Mouse (Mus musculus) embryonic facial prominence, embryonic 11.5 days (tissue): ENCODE data around the gene Rras. TPM values are rescaled to one million over a fixed set of nuclear protein-coding genes. Genes with fewer than 3 reads are reported as not detected.

Experiments
- ATAC-seq: fragments of 200-750 bp; cut with Nextera tagmentation; replicated peaks from 2 replicates; pipeline ENCODE4 v1.8.0; 2017; ENCODE audit warnings: low read depth; ENCODE audit not compliant: insufficient number of reproducible peaks, low FRiP score, low TSS enrichment
- DNase-seq: peaks from one replicate; pipeline ENCODE4 v3.0.0-alpha.2; 2015; ENCODE audit warnings: low spot score
- H3K27ac ChIP-seq: fragments of 300-500 bp; sonication (generic); replicated peaks from 2 replicates; pipeline ENCODE4 v1.5.1; 2014; ENCODE audit warnings: mild to moderate bottlenecking, low read depth, low read length, control low read depth
- H3K27me3 ChIP-seq: fragments of 300-500 bp; sonication (generic); 2 replicates; pipeline ENCODE4 v1.6.1; 2014; ENCODE audit warnings: mild to moderate bottlenecking, low read length, moderate library complexity, mixed read lengths; ENCODE audit not compliant: control insufficient read depth, insufficient read depth
- H3K36me3 ChIP-seq: fragments of 300-500 bp; sonication (generic); replicated peaks from 2 replicates; pipeline ENCODE4 v1.6.1; 2014; ENCODE audit warnings: low read depth, mild to moderate bottlenecking, low read length, moderate library complexity, mixed read lengths; ENCODE audit not compliant: control insufficient read depth, insufficient read depth
- H3K4me1 ChIP-seq: fragments of 300-500 bp; sonication (generic); 2 replicates; pipeline ENCODE4 v1.6.1; 2014; ENCODE audit warnings: low read length, mixed read lengths; ENCODE audit not compliant: control insufficient read depth, insufficient read depth
- H3K4me2 ChIP-seq: fragments of 300-500 bp; sonication (generic); 2 replicates; pipeline ENCODE4 v1.6.1; 2014; ENCODE audit warnings: low read depth, mild to moderate bottlenecking, control low read depth, low read length, moderate library complexity
- H3K4me3 ChIP-seq: fragments of 300-500 bp; sonication (generic); 2 replicates; pipeline ENCODE4 v1.5.1; 2014; ENCODE audit warnings: low read depth, low read length, control low read depth
- H3K9ac ChIP-seq: fragments of 300-500 bp; sonication (generic); replicated peaks from 2 replicates; pipeline ENCODE4 v1.6.1; 2014; ENCODE audit warnings: mild to moderate bottlenecking, control low read depth, low read length
- H3K9me3 ChIP-seq: fragments of 300-500 bp; sonication (generic); replicated peaks from 2 replicates; pipeline ENCODE4 v1.6.1; 2016; ENCODE audit warnings: mild to moderate bottlenecking, low read length, inconsistent platforms, mixed read lengths; ENCODE audit not compliant: control insufficient read depth
- whole genome bisulfite sequencing: fragments of 180-500 bp; shearing (Covaris S2); extraction: QIAGEN DNeasy Blood & Tissue Kit; methylation state at CpG from one replicate; pipeline ENCODE4 v1.1.7; 2014; 5-methylcytosine and 5-hydroxymethylcytosine counted together
- polyA plus RNA-seq: library from polyadenylated mRNA; unstranded; fragments of >200 nt; fragmentation: Nextera tagmentation; extraction: Ambion mirVana; gene quantifications from 2 replicates; pipeline ENCODE4 v1.2.1, GENCODE M21; 2014

Rras gene
- polyA plus RNA-seq, 1 experiment from 2014 or later = 18.5 TPM

DNA sequence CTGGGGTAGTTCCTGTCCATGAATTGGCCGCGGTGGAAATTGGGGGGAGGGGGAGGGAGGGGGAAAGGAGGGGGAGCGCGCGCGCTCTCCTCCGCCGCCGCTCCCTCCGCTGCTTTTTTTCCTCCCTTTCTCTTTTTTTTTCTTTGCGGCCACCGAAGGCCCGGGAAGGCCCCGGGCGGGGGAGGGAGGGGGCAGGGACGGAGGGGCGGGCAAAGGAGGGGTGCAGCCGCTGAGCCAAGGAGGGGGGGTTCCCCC, 35.0 kb downstream of the Rras start, which contains the start of gene Prr12:
Gene Prr12 (minus strand): TSS at position 20 of the 255 bp plus-strand sequence.
- WGBS = 0% methylated on average over 9 of the region's 18 CpGs
- Histone ChIP-seq H3K27ac (peak within 1 kb of the TSS; percentile 100), H3K36me3 (peaks cover 22% of the 10 kb centered on the region), H3K9me3 (no peaks in the 10 kb centered on the region), H3K4me1 (peaks cover 5% of the 10 kb centered on the region; the same call in 1 of the 2 replicates), H3K4me3 (peak within 1 kb of the TSS; percentile 92), H3K27me3 (no peaks in the 10 kb centered on the region), H3K9ac (peak within 1 kb of the TSS; percentile 95), H3K4me2 (peak within 1 kb of the TSS; percentile 94)
- ATAC-seq (no peak), DNase-seq (peak; percentile 74)

DNA sequence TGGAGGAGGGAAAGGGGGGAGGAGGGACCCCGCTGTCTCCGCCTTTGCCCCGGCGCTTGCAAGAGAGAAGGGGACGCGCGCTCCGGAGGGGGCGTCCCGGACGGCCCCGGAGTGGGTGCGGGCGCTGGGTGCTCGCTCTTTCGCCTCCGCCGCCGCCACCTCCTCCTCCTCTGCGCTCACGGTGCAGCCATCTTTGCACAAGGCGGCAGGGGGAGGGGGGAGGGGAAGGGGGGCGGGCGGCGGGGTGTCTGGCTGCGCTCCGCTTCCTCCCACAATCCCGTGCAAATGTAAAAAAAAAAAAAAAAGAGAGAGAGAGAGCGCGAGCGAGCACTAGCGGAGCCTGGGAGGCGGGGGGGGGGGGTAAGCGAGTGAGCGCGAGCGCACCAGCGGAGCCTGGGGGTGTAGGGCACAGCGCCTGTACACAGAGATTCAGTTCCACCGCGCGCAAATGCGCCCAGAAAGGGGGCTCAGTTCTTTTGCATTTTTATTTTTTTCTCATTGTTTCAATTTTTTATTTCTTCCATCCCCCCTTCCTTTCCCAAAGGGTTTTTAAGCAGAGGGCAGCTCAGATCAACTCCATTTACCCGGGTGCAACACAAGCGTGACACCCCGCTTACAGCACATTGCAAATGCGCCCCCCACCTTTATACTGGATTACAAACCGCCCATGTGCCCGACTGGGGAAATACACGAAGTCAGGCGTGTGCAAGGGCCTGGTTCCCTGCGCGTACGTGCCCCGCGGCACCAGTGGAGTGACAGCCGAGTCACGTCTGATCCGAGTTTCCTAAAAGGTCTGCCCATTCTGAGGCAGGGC, 35.6 kb downstream of the Rras start:
- Histone ChIP-seq H3K36me3 (peaks cover 17% of the 10 kb centered on the region), H3K27me3 (no peaks in the 10 kb centered on the region), H3K9ac (peak overlapping the region; percentile 95), H3K9me3 (no peaks in the 10 kb centered on the region), H3K27ac (peak overlapping the region; percentile 100), H3K4me2 (peak overlapping the region; percentile 94), H3K4me3 (peak overlapping the region; percentile 92), H3K4me1 (peaks cover 5% of the 10 kb centered on the region; the same call in 1 of the 2 replicates)
- peak; percentile 53 for ATAC-seq
- DNase-seq = peak; percentile 85
- under 1% methylated on average over 30 of the region's 59 CpGs for WGBS

DNA sequence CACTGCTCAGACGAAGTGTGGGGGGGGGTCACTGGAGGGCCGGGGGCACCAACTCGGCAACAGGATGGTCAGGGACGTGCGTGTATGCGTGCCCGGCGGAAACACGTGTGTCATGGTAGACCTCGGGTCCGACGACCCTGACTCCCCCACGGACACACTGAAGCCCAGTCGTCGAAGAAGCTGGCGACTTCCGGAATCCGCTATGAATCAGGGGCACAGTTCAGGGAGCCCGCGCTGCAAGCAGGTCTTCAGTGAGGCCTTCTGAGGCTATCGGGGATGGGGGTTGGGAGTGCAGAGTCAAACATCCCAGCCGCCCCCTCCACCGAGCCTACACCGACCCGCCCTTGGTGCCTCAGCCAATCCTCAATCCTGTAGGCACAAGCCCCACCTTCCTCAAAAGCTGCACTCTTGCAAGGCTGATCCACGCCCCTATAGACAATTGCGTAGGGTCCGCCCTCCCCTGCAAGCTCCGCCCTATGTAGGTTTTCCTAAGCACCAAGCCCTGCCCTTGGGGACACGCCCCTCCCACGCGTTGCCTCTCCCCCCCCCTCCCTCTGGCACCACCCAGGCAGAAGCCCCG, 36.3 kb downstream of the Rras start:
- H3K4me1 ChIP-seq = peaks cover 5% of the 10 kb centered on the region; the same call in 1 of the 2 replicates
- under 1% methylated on average over 33 of the region's 33 CpGs for WGBS

DNA sequence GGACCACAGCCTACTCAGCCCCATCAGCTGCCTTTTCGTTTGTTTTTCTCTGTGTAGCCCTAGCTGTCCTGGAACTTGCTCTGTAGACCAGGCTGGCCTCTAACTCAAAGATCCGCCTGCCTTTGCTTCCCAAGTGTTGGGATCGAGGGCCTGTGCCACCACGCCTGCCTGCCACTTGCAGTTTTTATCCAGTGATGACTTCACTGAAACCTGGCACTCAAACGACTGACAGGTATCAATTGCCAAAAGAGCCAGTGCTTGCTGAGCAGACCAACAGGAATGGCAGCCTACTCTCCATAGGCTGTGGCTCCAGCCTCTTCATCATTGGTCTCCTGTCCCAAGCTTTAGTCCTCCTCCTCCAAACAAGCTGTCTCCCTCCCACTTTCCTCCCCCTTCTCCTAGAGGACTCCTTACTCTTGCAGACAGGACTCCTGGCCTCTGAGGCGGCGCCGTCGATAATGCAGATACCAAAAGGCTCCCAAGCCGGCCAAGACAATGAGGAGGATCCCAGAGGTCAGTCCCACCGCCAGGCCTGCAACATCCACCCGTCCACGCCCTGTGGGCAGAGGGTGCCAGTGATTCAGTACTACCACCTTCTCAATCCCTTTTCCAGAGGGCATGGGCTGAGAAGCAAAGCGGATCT, 38.7 kb downstream of the Rras start:
- DNase-seq (no peak), ATAC-seq (no peak)
- H3K4me1 ChIP-seq = no peaks in the 10 kb centered on the region; the same call in 1 of the 2 replicates
- H3K36me3 ChIP-seq = no peaks in the 10 kb centered on the region
- H3K27me3 ChIP-seq = no peaks in the 10 kb centered on the region
- H3K4me3 ChIP-seq = no peak overlapping the region
- H3K9ac ChIP-seq = no peak overlapping the region
- H3K9me3 ChIP-seq = no peaks in the 10 kb centered on the region
- H3K4me2 ChIP-seq = no peak overlapping the region
- no peak overlapping the region for H3K27ac ChIP-seq
- WGBS = 62% methylated on average over 14 of the region's 14 CpGs

More for the DNA sequence above, 36.3 kb downstream of the Rras start:
- peak overlapping the region; percentile 100 for H3K27ac ChIP-seq
- DNase-seq (peak; percentile 97), ATAC-seq (peak; percentile 93)
- no peaks in the 10 kb centered on the region for H3K9me3 ChIP-seq
- peak overlapping the region; percentile 92 for H3K4me3 ChIP-seq
- peak overlapping the region; percentile 95 for H3K9ac ChIP-seq
- peaks cover 10% of the 10 kb centered on the region for H3K36me3 ChIP-seq
- H3K4me2 ChIP-seq = peak overlapping the region; percentile 94
- H3K27me3 ChIP-seq = no peaks in the 10 kb centered on the region

DNA sequence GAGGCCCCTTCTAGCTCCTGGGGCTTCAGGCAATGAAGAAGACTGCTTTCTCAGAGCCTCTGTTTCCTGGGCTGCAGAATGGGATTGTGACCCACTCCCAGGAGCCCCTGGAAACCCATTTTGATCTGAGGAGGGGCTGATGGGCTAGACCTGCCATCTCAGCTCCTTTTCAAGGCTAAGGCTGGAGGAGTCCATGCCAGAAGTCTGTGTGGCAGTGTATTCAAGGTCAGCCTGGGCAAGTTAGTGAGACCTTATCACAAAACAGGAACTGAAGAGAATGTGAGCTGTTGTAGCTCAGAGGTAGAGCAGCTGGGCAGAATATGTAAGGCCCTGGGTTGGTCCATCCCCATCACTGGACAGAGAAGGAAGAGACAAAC, 39.2 kb downstream of the Rras start:
- no peaks in the 10 kb centered on the region; the same call in 1 of the 2 replicates for H3K4me1 ChIP-seq
- no peaks in the 10 kb centered on the region for H3K9me3 ChIP-seq
- no peak overlapping the region for H3K27ac ChIP-seq
- no peak overlapping the region for H3K4me2 ChIP-seq
- ATAC-seq (no peak), DNase-seq (no peak)
- H3K36me3 ChIP-seq = no peaks in the 10 kb centered on the region
- no peak overlapping the region for H3K9ac ChIP-seq
- no peak overlapping the region for H3K4me3 ChIP-seq
- H3K27me3 ChIP-seq = no peaks in the 10 kb centered on the region

DNA sequence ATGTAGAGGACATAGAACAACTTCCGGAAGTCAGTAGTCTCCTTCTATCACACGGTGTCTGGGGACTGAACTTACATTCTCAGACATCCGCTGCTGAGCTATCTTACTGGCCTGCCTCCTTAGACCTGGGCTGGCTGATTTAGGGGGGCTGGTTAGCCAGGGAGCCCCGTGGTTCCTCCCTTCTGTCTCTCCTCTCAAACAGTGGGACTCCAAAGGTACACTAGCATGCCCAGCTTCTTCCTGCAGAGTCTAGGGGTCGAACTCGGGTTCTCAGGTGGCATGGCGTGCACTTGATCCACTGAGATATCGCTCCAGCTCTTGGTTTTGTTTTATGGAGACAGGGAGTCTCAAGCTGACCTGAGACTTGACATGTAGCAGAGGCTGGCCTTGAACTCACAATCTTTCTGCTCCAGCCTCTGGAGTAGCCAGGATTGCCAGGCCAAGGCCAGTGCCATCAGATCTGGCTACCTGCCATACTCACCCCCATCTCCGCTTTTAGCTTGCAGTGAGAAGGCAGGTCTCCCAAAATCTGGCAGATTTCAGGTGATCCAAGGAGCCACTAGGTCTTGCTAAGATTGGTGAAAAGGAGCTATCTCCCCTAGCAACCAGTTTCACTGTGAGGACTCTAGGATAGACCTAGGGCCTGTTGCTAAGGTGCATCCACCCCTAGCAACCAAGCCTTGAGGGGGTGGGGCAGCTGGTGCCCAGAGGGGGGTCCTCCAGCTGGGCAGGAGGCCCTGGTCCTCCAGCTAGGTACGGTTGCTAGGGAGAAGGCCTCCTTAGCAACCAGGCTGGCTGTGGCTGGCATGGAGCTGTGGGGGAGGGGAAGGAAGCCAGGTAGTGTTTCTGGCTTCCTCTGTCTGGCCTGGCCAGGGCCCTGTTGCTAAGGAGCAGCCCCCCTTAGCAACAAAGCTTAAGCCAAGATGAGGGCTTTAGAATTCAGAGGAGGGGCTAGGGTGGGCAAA, 41.1 kb downstream of the Rras start:
- H3K27me3 ChIP-seq = no peaks in the 10 kb centered on the region
- peak overlapping the region; percentile 6; the same call in 1 of the 2 replicates for H3K9ac ChIP-seq
- no peaks in the 10 kb centered on the region; the same call in 1 of the 2 replicates for H3K4me1 ChIP-seq
- no peaks in the 10 kb centered on the region for H3K36me3 ChIP-seq
- DNase-seq (peak; percentile 64), ATAC-seq (no peak)
- H3K4me2 ChIP-seq = no peak overlapping the region; the same call in 1 of the 2 replicates
- no peaks in the 10 kb centered on the region for H3K9me3 ChIP-seq
- H3K4me3 ChIP-seq = no peak overlapping the region
- 76% methylated on average over 10 of the region's 10 CpGs for WGBS
- peak overlapping the region; percentile 38; the same call in 1 of the 2 replicates for H3K27ac ChIP-seq

DNA sequence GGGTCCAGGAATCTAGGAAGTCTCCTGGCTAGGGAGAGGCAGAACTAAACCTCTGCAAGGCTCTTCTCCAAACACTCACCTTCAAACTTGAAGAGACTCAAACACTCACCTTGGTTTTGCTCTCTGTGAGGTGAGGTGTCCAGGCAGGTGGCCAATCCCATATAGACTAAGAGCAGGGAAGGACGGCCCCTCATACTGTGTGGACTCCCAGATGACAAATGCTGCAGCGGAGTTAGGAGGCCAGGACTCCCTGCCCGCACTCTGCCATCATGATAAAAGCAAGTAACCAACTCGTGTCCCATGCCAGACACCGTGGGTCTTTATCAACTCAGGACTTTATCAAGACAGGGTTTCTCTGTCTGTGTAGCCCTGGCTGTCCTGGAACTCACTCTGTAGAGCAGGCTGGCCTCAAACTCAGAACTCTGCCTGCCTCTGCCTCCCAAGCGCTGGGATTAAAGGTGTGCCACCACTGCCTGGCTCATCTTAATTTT, 42.9 kb downstream of the Rras start:
- no peak overlapping the region for H3K9ac ChIP-seq
- no peak for DNase-seq
- H3K4me3 ChIP-seq = no peak overlapping the region
- no peaks in the 10 kb centered on the region for H3K27me3 ChIP-seq
- H3K4me2 ChIP-seq = no peak overlapping the region
- H3K27ac ChIP-seq = no peak overlapping the region
- H3K4me1 ChIP-seq = no peaks in the 10 kb centered on the region; the same call in 1 of the 2 replicates
- 91% methylated on average over 6 of the region's 6 CpGs for WGBS
- no peaks in the 10 kb centered on the region for H3K36me3 ChIP-seq
- H3K9me3 ChIP-seq = no peaks in the 10 kb centered on the region
- no peak for ATAC-seq
